Mouse (Mus musculus) layer of hippocampus, adult 8-10 months (tissue): ENCODE data around the gene Ncapg2. TPM values are rescaled to one million over a fixed set of nuclear protein-coding genes. Genes with fewer than 3 reads are reported as not detected.
A peak's percentile ranks its signal among the peaks of the same experiment; 100 is the strongest.

Experiments used
- DNase-seq, 2 experiments: peaks; one replicate each; pipeline ENCODE4 v3.0.0; 2022; ENCODE audit warnings: low spot score in 2 of 2
- total RNA-seq, 4 experiments: library from RNA; stranded (reverse); gene quantifications; 2 replicates each; pipeline ENCODE4 v1.2.4; 2022

Ncapg2 gene
- 1 to 10 TPM; 5.3 to 6.9 (median 6.0) TPM for total RNA-seq

GRCm38 (mm10) chr12:116405045-116405835, at the start of gene Ncapg2:
Gene Ncapg2 (plus strand): TSS chr12:116405402.
- peak; percentile 95 to 96 for DNase-seq

- DNase-seq: no peak
Observed at GRCm38 (mm10) chr12:116362091-116362490, 43.1 kb upstream of the Ncapg2 start.

DNA sequence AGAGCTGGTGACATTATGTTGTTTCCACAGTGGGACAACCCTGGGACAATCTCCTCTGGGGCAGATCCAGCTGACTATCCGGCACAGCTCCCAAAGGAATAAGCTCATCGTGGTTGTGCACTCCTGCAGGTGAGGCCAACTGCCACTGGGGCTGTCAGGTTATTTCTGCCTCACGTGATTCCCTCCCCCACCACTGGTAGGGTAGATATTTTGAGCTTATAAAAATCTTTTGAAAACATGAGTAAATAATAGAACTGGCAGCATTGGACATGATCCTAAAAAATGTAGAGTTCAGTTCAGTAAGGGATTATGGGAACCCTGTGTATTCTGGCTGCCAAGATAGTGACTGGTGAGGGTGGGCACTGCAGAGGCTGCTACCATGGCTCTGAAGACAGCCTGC, 38.3 kb upstream of the Ncapg2 start:
- no peak for DNase-seq

GRCm38 (mm10) chr12:116367346-116367745, 37.9 kb upstream of the Ncapg2 start:
- DNase-seq: no peak

- DNase-seq: no peak
Observed at GRCm38 (mm10) chr12:116368857-116369256, 36.3 kb upstream of the Ncapg2 start.

- no peak for DNase-seq
Observed at GRCm38 (mm10) chr12:116383101-116383500, 22.1 kb upstream of the Ncapg2 start.

GRCm38 (mm10) chr12:116383995-116384394, 21.2 kb upstream of the Ncapg2 start:
- no peak for DNase-seq

- DNase-seq: no peak
Observed at GRCm38 (mm10) chr12:116386802-116387201, 18.4 kb upstream of the Ncapg2 start.

DNA sequence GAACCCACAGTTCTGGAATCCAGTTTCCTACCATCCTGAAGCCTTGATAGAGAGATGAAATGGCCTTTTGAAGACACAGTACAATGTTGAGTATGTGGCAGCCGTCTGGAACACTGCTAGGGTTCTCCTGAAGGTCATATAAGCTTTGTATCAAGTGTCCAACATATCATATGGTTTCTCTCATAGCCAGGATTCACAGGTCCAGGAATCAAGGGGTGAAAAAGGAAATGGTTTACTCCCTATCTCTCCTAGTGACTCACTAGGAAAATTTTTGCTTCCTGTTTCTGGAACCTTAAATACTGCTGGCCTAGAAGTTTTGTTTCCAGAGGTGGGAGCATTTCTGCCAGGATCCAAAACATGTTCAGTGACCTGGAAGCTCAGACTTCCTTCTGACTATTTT, 15.3 kb upstream of the Ncapg2 start:
- no peak for DNase-seq

- no peak for DNase-seq
Observed at GRCm38 (mm10) chr12:116394327-116394726, 10.9 kb upstream of the Ncapg2 start.

DNA sequence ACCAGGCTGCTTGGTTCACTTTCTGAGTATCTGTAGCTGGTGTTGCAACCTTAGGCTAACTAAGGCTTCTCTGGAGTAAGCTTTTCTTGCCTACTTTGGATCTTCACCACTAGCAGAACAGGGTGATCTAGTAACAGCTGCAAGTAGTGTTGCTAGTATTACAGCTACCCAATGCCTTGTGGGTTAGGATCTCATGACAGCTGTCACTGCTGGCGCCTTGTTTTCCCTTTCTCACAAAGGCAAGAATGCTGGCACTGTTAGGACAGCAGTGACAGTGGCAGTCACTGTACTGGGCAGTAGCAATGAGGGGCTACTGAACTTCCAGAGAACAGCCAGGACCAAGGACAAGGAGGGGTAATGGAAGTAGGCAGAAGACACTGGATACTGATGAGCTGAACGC, 9.9 kb upstream of the Ncapg2 start:
- no peak for DNase-seq

DNA sequence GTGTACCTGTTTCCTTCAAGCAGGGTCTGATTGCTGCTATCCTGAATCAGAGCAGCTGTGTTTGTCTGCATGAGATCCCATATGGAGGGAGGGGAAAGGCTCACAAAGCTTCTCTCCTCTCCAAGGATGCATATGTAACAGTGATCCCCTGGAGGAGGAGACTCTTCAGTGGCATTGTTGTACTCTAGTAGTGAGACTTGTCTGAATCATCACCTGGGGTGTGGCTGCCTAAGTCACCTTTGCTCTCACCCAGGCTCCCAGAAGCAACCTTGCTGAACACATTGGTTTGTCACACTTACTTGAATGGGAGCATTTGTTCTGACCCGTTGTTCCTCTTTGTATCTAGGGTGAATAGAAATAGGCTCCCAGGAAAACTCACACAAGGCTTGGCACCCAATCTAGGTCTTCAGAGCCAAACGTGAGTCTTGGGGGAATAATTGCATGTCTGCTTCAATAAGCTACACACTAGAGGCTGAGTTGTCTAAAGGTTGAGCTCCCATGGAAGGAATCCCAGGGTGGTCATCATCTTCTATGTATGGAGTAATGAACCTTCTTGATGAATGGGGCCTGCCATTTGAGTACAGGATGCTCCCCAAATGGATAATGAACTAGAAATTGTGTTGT, 9.0 kb upstream of the Ncapg2 start:
- no peak for DNase-seq

DNA sequence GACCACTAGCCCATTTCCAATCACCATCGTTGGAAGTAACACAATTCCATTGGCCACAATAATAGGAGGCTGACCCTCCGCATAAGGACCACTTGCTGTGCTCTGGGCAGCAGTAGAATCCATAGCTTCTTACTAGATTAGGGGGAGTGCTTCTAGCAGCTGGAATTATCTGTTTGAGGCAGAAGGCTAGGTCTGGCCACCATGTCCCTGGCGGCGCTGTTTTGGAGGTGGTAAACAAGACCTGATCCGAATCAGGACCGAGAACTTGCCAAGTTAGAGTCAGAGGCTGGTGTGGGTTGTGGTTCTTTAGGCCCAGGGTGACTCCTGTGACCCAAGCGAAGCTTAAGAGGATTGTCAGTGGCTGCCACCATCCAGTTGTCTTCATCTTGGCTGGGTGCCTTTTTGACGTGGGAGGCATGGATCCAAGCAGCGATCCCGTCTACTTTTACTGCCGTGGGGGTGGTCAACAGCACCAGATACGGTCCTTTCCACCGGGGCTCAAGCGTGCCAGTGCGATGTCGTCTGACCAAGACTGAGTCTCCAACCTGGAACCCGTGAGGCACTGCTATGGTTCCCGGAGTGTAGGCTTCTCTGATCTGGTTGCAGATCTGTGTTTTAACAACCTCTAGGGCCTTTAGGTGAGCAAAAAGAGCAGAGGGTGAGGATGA, 1.1 kb upstream of the Ncapg2 start:
- DNase-seq: peak in 1 of 2 experiments; percentile 19

DNA sequence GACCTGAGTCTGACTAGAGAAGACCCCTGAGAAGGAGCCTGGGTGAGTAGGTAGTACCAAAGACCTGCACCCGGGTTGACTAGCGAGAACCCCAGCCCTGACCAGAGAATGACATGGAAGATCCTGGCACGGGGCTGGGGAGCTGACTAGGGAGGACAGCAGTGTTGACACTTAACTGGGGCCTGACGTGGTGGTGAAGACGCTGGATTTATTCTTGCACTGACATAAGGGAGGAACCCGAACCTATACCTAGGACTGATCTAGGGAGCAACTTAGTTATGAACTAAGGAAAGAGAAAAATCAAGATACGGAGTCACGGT, 594 bp downstream of the Ncapg2 start:
- DNase-seq: no peak

GRCm38 (mm10) chr12:116407883-116408282, 2.7 kb downstream of the Ncapg2 start:
- DNase-seq: no peak

- no peak for DNase-seq
Observed at GRCm38 (mm10) chr12:116414941-116415340, 9.7 kb downstream of the Ncapg2 start.

GRCm38 (mm10) chr12:116416514-116416913, 11.3 kb downstream of the Ncapg2 start:
- DNase-seq: no peak

DNA sequence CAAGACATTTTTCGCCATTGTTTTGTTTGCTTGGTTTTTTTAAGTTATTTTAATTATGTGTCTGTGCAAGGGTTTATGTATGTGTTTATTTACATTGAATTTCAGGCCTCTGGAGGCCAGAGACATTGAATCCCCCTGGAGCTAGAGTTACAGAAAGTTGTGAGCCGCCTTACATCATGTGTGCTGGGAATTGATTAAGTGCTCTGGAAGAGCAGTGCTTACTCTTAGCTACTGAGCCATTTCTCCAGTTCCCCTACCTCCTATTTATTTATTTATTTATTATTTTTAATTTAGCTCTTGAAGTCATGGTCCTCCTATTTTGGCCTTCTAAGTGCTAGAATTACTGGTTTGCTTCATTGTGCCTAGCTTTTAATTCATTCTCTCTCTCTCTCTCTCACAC, 16.5 kb downstream of the Ncapg2 start:
- no peak for DNase-seq

- DNase-seq: no peak
Observed at GRCm38 (mm10) chr12:116425392-116425791, 20.2 kb downstream of the Ncapg2 start.

GRCm38 (mm10) chr12:116433742-116434141, 28.5 kb downstream of the Ncapg2 start:
- no peak for DNase-seq

GRCm38 (mm10) chr12:116435232-116435631, 30.0 kb downstream of the Ncapg2 start:
- DNase-seq: no peak

GRCm38 (mm10) chr12:116436125-116436524, 30.9 kb downstream of the Ncapg2 start:
- no peak for DNase-seq

- DNase-seq: no peak
Observed at GRCm38 (mm10) chr12:116438591-116438990, 33.4 kb downstream of the Ncapg2 start.
